Mouse (Mus musculus) forebrain, postnatal 0 days (tissue): ENCODE results near the gene Pbld2. TPM values are rescaled to one million over a fixed set of nuclear protein-coding genes. Genes with fewer than 3 reads are reported as not detected.

Experiments used
- ATAC-seq: fragments of 200-750 bp; cut with Nextera tagmentation; 2 replicates; pipeline ENCODE4 v1.8.0; 2017; ENCODE audit warnings: mild to moderate bottlenecking, moderate library complexity
- DNase-seq: peaks from one replicate; pipeline ENCODE4 v3.0.0-alpha.2; 2015
- H3K27ac ChIP-seq: fragments of 300-500 bp; sonication (generic); 2 replicates; pipeline ENCODE4 v1.5.1; 2014; ENCODE audit warnings: low read depth, mild to moderate bottlenecking, antibody characterized with exemption, low read length, moderate library complexity, mixed read lengths
- H3K27me3 ChIP-seq: fragments of 300-500 bp; sonication (generic); 2 replicates; pipeline ENCODE4 v1.6.1; 2014; ENCODE audit warnings: mild to moderate bottlenecking, low read length, mixed read lengths; ENCODE audit not compliant: insufficient read depth
- H3K36me3 ChIP-seq: fragments of 300-500 bp; sonication (generic); 2 replicates; pipeline ENCODE4 v1.6.1; 2014; ENCODE audit warnings: mild to moderate bottlenecking, moderate library complexity; ENCODE audit not compliant: insufficient read depth
- H3K4me1 ChIP-seq: fragments of 300-500 bp; sonication (generic); 2 replicates; pipeline ENCODE4 v1.6.1; 2014; ENCODE audit warnings: antibody characterized with exemption; ENCODE audit not compliant: insufficient read depth
- H3K4me2 ChIP-seq: fragments of 300-500 bp; sonication (generic); 2 replicates; pipeline ENCODE4 v1.6.1; 2014; ENCODE audit warnings: low read depth, mild to moderate bottlenecking, moderate library complexity
- H3K4me3 ChIP-seq: fragments of 300-500 bp; sonication (generic); 2 replicates; pipeline ENCODE4 v1.5.1; 2014; ENCODE audit warnings: low read depth, low read length, mixed read lengths
- H3K9ac ChIP-seq: fragments of 300-500 bp; sonication (generic); 2 replicates; pipeline ENCODE4 v1.6.1; 2014; ENCODE audit warnings: mild to moderate bottlenecking
- H3K9me3 ChIP-seq: fragments of 300-500 bp; sonication (generic); 2 replicates; pipeline ENCODE4 v1.6.1; 2016; ENCODE audit warnings: low read length
- CTCF ChIP-seq: sonication (generic); IDR thresholded peaks from 2 replicates; pipeline ENCODE4 v1.5.1; 2016; ENCODE audit warnings: antibody characterized with exemption, control low read depth, low read depth
- WGBS: fragments of 180-500 bp; shearing (Covaris S2); extraction: QIAGEN DNeasy Blood & Tissue Kit; methylation state at CpG from one replicate; pipeline ENCODE4 v1.1.7; 2014; 5-methylcytosine and 5-hydroxymethylcytosine counted together
- polyA plus RNA-seq: library from polyadenylated mRNA; unstranded; fragments of >200 nt; fragmentation: Nextera tagmentation; extraction: Ambion mirVana; gene quantifications from 2 replicates; pipeline ENCODE4 v1.2.1, GENCODE M21; 2015
- total RNA-seq: library from RNA; depleted of rRNA; stranded (reverse); fragments of >200 nt; gene quantifications from 2 replicates; pipeline ENCODE4 v1.2.3, GENCODE M21; 2014

Pbld2 gene
- total and polyA plus RNA-seq, 2 experiments from 2014 or later = 0.73 to 1.3 TPM

GRCm38 (mm10) chr10:63025016-63025415 is 901 bp downstream of the Pbld2 start:
- H3K27me3 ChIP-seq = no peaks in the 10 kb centered on the region
- H3K9me3 ChIP-seq = no peaks in the 10 kb centered on the region
- H3K4me3 ChIP-seq = peak overlapping the region; percentile 82
- peak overlapping the region; percentile 100 for H3K27ac ChIP-seq
- peak overlapping the region; percentile 100 for H3K9ac ChIP-seq
- 17% methylated on average over 2 of the region's 2 CpGs for WGBS
- no peak for TF ChIP-seq CTCF
- peak; percentile 49 for DNase-seq
- peak overlapping the region; percentile 63 for H3K4me2 ChIP-seq
- ATAC-seq = no peak
- no peaks in the 10 kb centered on the region for H3K36me3 ChIP-seq
- peaks cover 39% of the 10 kb centered on the region for H3K4me1 ChIP-seq

GRCm38 (mm10) chr10:63025491-63026011 is 1.4 kb downstream of the Pbld2 start:
- H3K36me3 ChIP-seq = no peaks in the 10 kb centered on the region
- peaks cover 37% of the 10 kb centered on the region for H3K4me1 ChIP-seq
- ATAC-seq (no peak), DNase-seq (peak; percentile 66)
- H3K4me3 ChIP-seq = peak overlapping the region; percentile 82
- no peak for TF ChIP-seq CTCF
- peak overlapping the region; percentile 63 for H3K4me2 ChIP-seq
- peak overlapping the region; percentile 100 for H3K27ac ChIP-seq
- H3K9ac ChIP-seq = peak overlapping the region; percentile 100
- no peaks in the 10 kb centered on the region for H3K9me3 ChIP-seq
- H3K27me3 ChIP-seq = no peaks in the 10 kb centered on the region
- WGBS = 7% methylated on average over 6 of the region's 6 CpGs

GRCm38 (mm10) chr10:63026156-63026794 is 2.2 kb downstream of the Pbld2 start:
- no peak for ATAC-seq
- peak overlapping the region; percentile 12; the same call in 1 of the 2 replicates for H3K4me3 ChIP-seq
- no peaks in the 10 kb centered on the region for H3K36me3 ChIP-seq
- H3K27ac ChIP-seq = peak overlapping the region; percentile 100
- no peaks in the 10 kb centered on the region for H3K27me3 ChIP-seq
- H3K9me3 ChIP-seq = no peaks in the 10 kb centered on the region
- WGBS = 4% methylated on average over 8 of the region's 8 CpGs
- peak; percentile 78 for DNase-seq
- H3K9ac ChIP-seq = peak overlapping the region; percentile 35; the same call in 1 of the 2 replicates
- H3K4me2 ChIP-seq = peak overlapping the region; percentile 63
- H3K4me1 ChIP-seq = peaks cover 30% of the 10 kb centered on the region
- TF ChIP-seq CTCF = no peak

GRCm38 (mm10) chr10:63026795-63027160 is 2.7 kb downstream of the Pbld2 start:
- no peaks in the 10 kb centered on the region for H3K27me3 ChIP-seq
- TF ChIP-seq CTCF = no peak
- H3K36me3 ChIP-seq = no peaks in the 10 kb centered on the region
- H3K4me2 ChIP-seq = peak overlapping the region; percentile 63
- peak overlapping the region; percentile 35; the same call in 1 of the 2 replicates for H3K9ac ChIP-seq
- no peaks in the 10 kb centered on the region for H3K9me3 ChIP-seq
- no peak for ATAC-seq
- WGBS = 14% methylated on average over 6 of the region's 6 CpGs
- H3K4me1 ChIP-seq = peaks cover 28% of the 10 kb centered on the region
- peak overlapping the region; percentile 100 for H3K27ac ChIP-seq
- peak overlapping the region; percentile 12; the same call in 1 of the 2 replicates for H3K4me3 ChIP-seq
- DNase-seq = peak; percentile 63

GRCm38 (mm10) chr10:63027376-63028161 is 3.5 kb downstream of the Pbld2 start:
- Histone ChIP-seq H3K4me2 (no peak overlapping the region), H3K9me3 (no peaks in the 10 kb centered on the region), H3K4me1 (peaks cover 28% of the 10 kb centered on the region), H3K27ac (peak overlapping the region; percentile 100), H3K27me3 (no peaks in the 10 kb centered on the region), H3K4me3 (no peak overlapping the region), H3K9ac (no peak overlapping the region), H3K36me3 (no peaks in the 10 kb centered on the region)
- WGBS = 86% methylated on average over 10 of the region's 10 CpGs
- no peak for TF ChIP-seq CTCF
- no peak for DNase-seq
- no peak for ATAC-seq

- H3K27me3 ChIP-seq = no peaks in the 10 kb centered on the region
- peaks cover 28% of the 10 kb centered on the region for H3K4me1 ChIP-seq
- DNase-seq = no peak
- no peak overlapping the region for H3K4me3 ChIP-seq
- H3K36me3 ChIP-seq = no peaks in the 10 kb centered on the region
- H3K27ac ChIP-seq = no peak overlapping the region
- no peaks in the 10 kb centered on the region for H3K9me3 ChIP-seq
- no peak overlapping the region for H3K9ac ChIP-seq
- H3K4me2 ChIP-seq = no peak overlapping the region
- no peak for ATAC-seq
- no peak for TF ChIP-seq CTCF
- 46% methylated on average over 4 of the region's 4 CpGs for WGBS
Observed at GRCm38 (mm10) chr10:63028396-63028795, 4.3 kb downstream of the Pbld2 start.

GRCm38 (mm10) chr10:63032267-63032666 is 8.2 kb downstream of the Pbld2 start:
- WGBS = 88% methylated on average over 3 of the region's 3 CpGs
- Histone ChIP-seq H3K9ac (no peak overlapping the region), H3K4me2 (no peak overlapping the region), H3K27me3 (no peaks in the 10 kb centered on the region), H3K36me3 (no peaks in the 10 kb centered on the region), H3K4me3 (no peak overlapping the region), H3K4me1 (peaks cover 2% of the 10 kb centered on the region; the same call in 1 of the 2 replicates), H3K27ac (no peak overlapping the region), H3K9me3 (no peaks in the 10 kb centered on the region)
- no peak for DNase-seq
- no peak for TF ChIP-seq CTCF
- no peak for ATAC-seq
